13 mouse cellular contexts compared by ENCODE assay signal in genomic region chr13:57782975-57783374, GRCm38 (mm10).
DNase-seq lines count a peak whose midpoint lies in the region.
"Had no signal": no experiment of that assay in that cellular context is flagged by ENCODE, and none has a peak within 500 bp of the region (broad histone marks: within the 10 kb centered on the region; RNA-seq: fewer than 3 reads in every experiment).

No protein-coding gene starts in this region.

- peak; percentile 26 for DNase-seq in kidney, postnatal 14 days
- DNase-seq in kidney, adult 9 months: no peak
- DNase-seq in brain, adult 2 months (ENCODE audit: low read depth, low spot score): peak; percentile 81
- peak; percentile 35 to 72 for DNase-seq in frontal cortex, adult 2 months (ENCODE audit: extremely low spot score in 1 of 2, low spot score in 1 of 2)
- DNase-seq in right cerebral cortex, postnatal 10 days (ENCODE audit: low spot score in 2 of 2): peak; percentile 57 to 59
- no peak for DNase-seq in gastrocnemius, postnatal 4 days (ENCODE audit: low spot score in 2 of 2)
- no peak for DNase-seq in adipocyte (ENCODE audit: low spot score)
- DNase-seq: adrenal gland, postnatal 14 days; B cell, adult 2 months; embryo, embryonic 11 days; kidney, postnatal 10 days; lung, postnatal 10 days; thymus, adult 2 months had no signal

Comparison
In these comparisons a context has a peak if more than half of its experiments do, and no peak if none do; other contexts are left out.
1. DNase-seq: peak in kidney, postnatal 14 days (single experiment), brain, adult 2 months (single experiment), frontal cortex, adult 2 months (2 of 2) and right cerebral cortex, postnatal 10 days (2 of 2); none in kidney, adult 9 months (single experiment), gastrocnemius, postnatal 4 days (0 of 2) and adipocyte (single experiment).